Mouse (Mus musculus): ENCODE measurements at regions not wholly inside any gene's neighbourhood (a gene's known extent, or its start where the extent isn't known, plus 50 kb on each side); places are given as distances from the start of the nearest gene placed in this dataset.
"Not testable (repeated sequence)": the region's sequence is repeated elsewhere in the genome, so short reads cannot be mapped to it uniquely, and the experiment has no call there.

DNA sequence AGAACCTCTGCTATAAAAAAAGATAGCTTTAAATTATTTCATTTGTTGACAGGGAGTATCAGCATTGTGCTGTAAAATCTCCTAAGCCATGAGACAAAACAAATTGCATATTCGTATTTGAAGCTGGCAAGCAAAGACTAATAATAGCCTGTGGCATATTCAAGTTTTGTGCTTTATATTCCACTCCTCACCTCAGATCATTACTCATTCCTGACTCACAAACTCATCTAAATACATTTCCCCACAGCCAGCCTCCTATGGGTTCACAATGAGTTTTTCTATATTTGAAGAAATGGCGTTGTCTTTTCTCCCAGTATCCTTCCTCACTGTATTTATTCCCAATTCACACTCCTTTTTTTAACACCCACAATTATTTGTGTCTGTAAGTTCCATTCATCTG, 161.5 kb upstream of the Gm9972 start:
- H3K9ac ChIP-seq (replicated peaks; ENCODE audit: low read length), result no peak overlapping the region
- WGBS, result 88% methylated on average over 2 of the region's 2 CpGs
- H3K27me3 ChIP-seq (ENCODE audit: insufficient read depth, low read length), result no peaks in the 10 kb centered on the region
- H3K9me3 ChIP-seq (ENCODE audit: low read length), result no peaks in the 10 kb centered on the region
- H3K27ac ChIP-seq (ENCODE audit: low read length), result no peak overlapping the region
- ATAC-seq (ENCODE audit: low FRiP score, low TSS enrichment), result no peak
- no peak overlapping the region for H3K4me2 ChIP-seq (replicated peaks; ENCODE audit: low read depth, low read length)
- H3K4me1 ChIP-seq (ENCODE audit: insufficient read depth, low read length), result no peaks in the 10 kb centered on the region
- no peak overlapping the region for H3K4me3 ChIP-seq (ENCODE audit: low read length)
- H3K36me3 ChIP-seq (ENCODE audit: insufficient read depth, low read length), result no peaks in the 10 kb centered on the region

DNA sequence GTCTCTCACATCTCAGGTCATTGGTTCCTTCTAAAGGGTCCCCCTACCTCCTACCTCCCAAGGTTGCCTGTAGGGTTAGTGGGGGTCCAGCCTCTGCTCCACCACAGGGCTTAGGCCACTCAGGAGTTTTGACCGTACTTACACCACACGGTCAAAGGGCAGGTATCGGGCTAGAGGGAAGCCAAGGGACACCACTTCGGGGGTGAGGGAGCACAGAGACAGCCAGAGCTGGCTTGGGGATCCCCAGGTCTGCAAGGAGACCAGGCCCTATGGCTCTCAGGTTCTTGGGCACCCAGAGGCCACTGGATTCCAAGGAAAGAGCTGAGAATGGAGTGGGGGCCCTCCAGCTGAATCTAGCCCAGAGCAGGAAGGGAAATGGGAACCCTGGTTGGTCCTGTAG, 135.5 kb upstream of the Gm9972 start:
- H3K9ac ChIP-seq (replicated peaks; ENCODE audit: low read length), result no peak overlapping the region
- no peaks in the 10 kb centered on the region for H3K9me3 ChIP-seq (ENCODE audit: low read length)
- WGBS, result 96% methylated on average over 4 of the region's 4 CpGs
- H3K27me3 ChIP-seq (ENCODE audit: insufficient read depth, low read length), result no peaks in the 10 kb centered on the region
- no peak overlapping the region for H3K4me2 ChIP-seq (replicated peaks; ENCODE audit: low read depth, low read length)
- H3K4me3 ChIP-seq (ENCODE audit: low read length), result no peak overlapping the region
- ATAC-seq (ENCODE audit: low FRiP score, low TSS enrichment), result no peak
- no peaks in the 10 kb centered on the region for H3K4me1 ChIP-seq (ENCODE audit: insufficient read depth, low read length)
- no peaks in the 10 kb centered on the region for H3K36me3 ChIP-seq (ENCODE audit: insufficient read depth, low read length)
- no peak overlapping the region for H3K27ac ChIP-seq (ENCODE audit: low read length)

DNA sequence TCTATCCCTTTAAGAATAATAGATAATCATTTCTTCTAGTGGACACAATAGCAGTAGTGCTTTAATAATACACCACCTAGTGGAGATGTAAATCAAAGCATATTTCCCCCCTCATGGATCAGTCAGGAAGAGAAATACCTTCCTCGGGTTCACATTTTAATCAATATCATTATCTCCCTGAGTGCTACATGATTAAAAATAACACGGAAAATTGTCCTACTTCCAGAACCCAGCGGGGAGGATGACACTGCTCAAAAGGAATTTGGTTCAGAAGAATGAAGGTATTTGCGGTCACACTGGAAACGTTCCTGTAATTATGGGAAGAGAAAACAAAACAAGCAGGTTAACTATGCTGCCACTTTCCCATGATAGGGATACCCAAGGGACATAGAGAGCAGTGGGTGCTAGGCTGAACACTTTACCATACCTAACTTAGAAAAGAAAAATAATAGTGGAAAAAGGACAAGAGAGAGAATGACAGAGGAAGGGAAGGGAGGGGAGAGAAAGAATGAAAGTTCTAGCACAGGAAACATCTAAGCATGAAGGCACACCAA, 132.0 kb upstream of the Gm9972 start:
- no peaks in the 10 kb centered on the region for H3K27me3 ChIP-seq (ENCODE audit: insufficient read depth, low read length)
- H3K4me1 ChIP-seq (ENCODE audit: insufficient read depth, low read length), result no peaks in the 10 kb centered on the region
- no peak overlapping the region for H3K4me3 ChIP-seq (ENCODE audit: low read length)
- H3K9me3 ChIP-seq (ENCODE audit: low read length), result no peaks in the 10 kb centered on the region
- H3K4me2 ChIP-seq (replicated peaks; ENCODE audit: low read depth, low read length), result no peak overlapping the region
- H3K27ac ChIP-seq (ENCODE audit: low read length), result no peak overlapping the region
- no peak overlapping the region for H3K9ac ChIP-seq (replicated peaks; ENCODE audit: low read length)
- ATAC-seq (ENCODE audit: low FRiP score, low TSS enrichment), result no peak
- H3K36me3 ChIP-seq (ENCODE audit: insufficient read depth, low read length), result no peaks in the 10 kb centered on the region
- WGBS, result 73% methylated on average over 5 of the region's 5 CpGs

DNA sequence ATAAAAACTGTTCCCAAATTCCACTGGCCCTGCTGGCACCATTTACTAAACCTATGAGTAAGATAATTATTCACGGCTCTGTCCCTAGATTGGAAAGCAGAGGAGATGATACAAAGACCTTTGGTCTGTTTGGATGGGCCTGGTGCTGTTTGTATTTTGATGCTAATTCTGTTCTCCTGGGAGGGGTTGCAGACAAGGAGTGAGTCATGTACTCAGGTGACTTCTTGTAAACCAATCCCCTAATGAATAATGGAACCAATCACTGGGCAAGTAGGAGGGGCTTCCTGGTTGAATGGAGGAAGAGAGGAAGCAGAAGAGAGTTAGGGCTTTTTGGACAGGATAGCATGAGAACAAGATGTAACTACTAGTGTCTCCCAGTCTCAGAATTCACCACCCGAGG, 130.0 kb upstream of the Gm9972 start:
- Histone ChIP-seq H3K27me3 (ENCODE audit: insufficient read depth, low read length) (no peaks in the 10 kb centered on the region), H3K27ac (ENCODE audit: low read length) (no peak overlapping the region), H3K4me1 (ENCODE audit: insufficient read depth, low read length) (no peaks in the 10 kb centered on the region), H3K9me3 (ENCODE audit: low read length) (no peaks in the 10 kb centered on the region), H3K9ac (replicated peaks; ENCODE audit: low read length) (no peak overlapping the region), H3K4me3 (ENCODE audit: low read length) (no peak overlapping the region), H3K4me2 (replicated peaks; ENCODE audit: low read depth, low read length) (no peak overlapping the region), H3K36me3 (ENCODE audit: insufficient read depth, low read length) (no peaks in the 10 kb centered on the region)
- WGBS, result 89% methylated on average over 2 of the region's 2 CpGs
- ATAC-seq (ENCODE audit: low FRiP score, low TSS enrichment), result no peak

DNA sequence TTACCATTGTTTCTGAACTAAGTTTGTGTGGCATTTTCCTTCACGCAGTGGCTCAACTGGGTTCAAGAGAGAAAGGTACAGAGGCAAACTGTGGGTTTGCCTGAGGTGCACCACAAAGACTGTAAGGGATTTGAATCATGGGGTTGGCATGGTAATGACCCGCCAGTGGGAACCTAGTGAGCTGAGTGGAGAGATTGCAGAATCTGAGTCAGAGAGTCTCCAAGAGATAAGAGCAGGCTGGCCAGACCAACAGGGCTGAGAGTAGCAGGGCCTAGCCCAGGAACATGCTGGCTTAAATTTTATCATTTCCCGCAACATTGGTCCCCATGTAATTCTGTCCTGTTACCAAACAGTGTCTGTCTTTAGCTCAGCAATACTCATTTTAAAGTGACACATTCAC, 129.5 kb upstream of the Gm9972 start:
- ATAC-seq (ENCODE audit: low FRiP score, low TSS enrichment), result no peak
- no peak overlapping the region for H3K27ac ChIP-seq (ENCODE audit: low read length)
- no peak overlapping the region for H3K4me3 ChIP-seq (ENCODE audit: low read length)
- H3K27me3 ChIP-seq (ENCODE audit: insufficient read depth, low read length), result no peaks in the 10 kb centered on the region
- 86% methylated on average over 3 of the region's 3 CpGs for WGBS
- H3K4me2 ChIP-seq (replicated peaks; ENCODE audit: low read depth, low read length), result no peak overlapping the region
- H3K36me3 ChIP-seq (ENCODE audit: insufficient read depth, low read length), result no peaks in the 10 kb centered on the region
- H3K9me3 ChIP-seq (ENCODE audit: low read length), result no peaks in the 10 kb centered on the region
- H3K9ac ChIP-seq (replicated peaks; ENCODE audit: low read length), result no peak overlapping the region
- H3K4me1 ChIP-seq (ENCODE audit: insufficient read depth, low read length), result no peaks in the 10 kb centered on the region

DNA sequence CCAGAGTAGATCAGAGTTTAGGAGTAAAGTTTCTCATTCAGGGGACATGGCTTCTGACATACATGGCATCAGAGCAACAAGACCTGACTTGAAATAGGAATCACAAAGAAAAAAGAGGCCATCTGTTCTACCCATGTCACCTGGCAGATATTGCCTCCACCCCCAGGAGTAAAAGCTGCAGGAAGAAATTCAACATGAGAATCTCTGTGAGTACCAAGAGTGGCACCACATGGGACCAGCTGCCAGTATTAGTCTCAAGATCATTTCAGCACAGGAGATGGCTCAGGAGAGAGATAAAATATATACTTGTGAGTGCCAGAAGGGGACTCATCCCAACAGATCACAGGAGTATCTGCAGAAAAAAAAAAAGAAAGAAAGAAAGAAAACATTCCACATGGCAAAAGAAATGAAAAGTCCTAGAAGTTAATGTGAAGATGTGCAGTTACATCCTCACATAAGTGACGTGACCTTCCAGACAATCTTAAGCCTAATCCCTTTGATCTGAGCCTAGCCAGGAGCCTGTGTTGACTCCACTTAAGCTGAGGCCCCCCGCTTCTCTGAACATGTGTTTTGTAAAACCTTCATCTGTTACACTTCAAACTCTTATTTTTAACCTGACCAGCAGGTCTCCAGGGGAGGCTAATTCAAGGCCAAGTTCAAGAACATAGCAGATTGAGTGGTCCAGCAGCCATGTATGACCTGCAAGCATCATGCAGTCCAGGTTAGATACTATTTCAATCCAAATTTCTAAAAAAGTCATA, 118.9 kb upstream of the Gm9972 start:
- Histone ChIP-seq H3K4me2 (replicated peaks; ENCODE audit: low read depth, low read length) (no peak overlapping the region), H3K27ac (ENCODE audit: low read length) (no peak overlapping the region), H3K36me3 (ENCODE audit: insufficient read depth, low read length) (no peaks in the 10 kb centered on the region), H3K9ac (replicated peaks; ENCODE audit: low read length) (no peak overlapping the region), H3K4me3 (ENCODE audit: low read length) (no peak overlapping the region), H3K27me3 (ENCODE audit: insufficient read depth, low read length) (no peaks in the 10 kb centered on the region), H3K9me3 (ENCODE audit: low read length) (no peaks in the 10 kb centered on the region), H3K4me1 (ENCODE audit: insufficient read depth, low read length) (no peaks in the 10 kb centered on the region)
- no peak for ATAC-seq (ENCODE audit: low FRiP score, low TSS enrichment)
- WGBS, result 78% methylated on average over 2 of the region's 2 CpGs

DNA sequence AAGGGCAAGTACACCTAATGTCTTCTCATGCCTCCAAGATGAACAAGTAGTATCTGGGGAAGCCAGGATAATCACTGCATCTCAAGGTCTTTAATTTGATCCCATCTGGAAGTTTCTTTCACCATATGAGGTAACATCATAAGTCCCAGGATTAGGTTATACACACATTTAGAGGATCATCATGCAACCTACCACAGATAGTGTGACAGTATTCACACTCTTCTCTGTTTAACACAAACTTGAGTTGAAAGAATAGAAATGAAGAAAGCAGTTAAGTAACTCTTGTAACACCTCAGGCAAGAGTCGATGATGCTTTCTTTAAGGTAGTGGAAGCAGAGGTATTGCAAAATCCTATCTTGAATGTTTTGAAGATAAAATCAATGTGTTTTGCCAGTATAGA, 116.3 kb upstream of the Gm9972 start:
- ATAC-seq (ENCODE audit: low FRiP score, low TSS enrichment), result no peak
- Histone ChIP-seq H3K4me1 (ENCODE audit: insufficient read depth, low read length) (no peaks in the 10 kb centered on the region), H3K9ac (replicated peaks; ENCODE audit: low read length) (no peak overlapping the region), H3K27ac (ENCODE audit: low read length) (no peak overlapping the region), H3K9me3 (ENCODE audit: low read length) (no peaks in the 10 kb centered on the region), H3K4me3 (ENCODE audit: low read length) (no peak overlapping the region), H3K4me2 (replicated peaks; ENCODE audit: low read depth, low read length) (no peak overlapping the region), H3K27me3 (ENCODE audit: insufficient read depth, low read length) (no peaks in the 10 kb centered on the region), H3K36me3 (ENCODE audit: insufficient read depth, low read length) (no peaks in the 10 kb centered on the region)
- 95% methylated on average over 1 of the region's 1 CpGs for WGBS

DNA sequence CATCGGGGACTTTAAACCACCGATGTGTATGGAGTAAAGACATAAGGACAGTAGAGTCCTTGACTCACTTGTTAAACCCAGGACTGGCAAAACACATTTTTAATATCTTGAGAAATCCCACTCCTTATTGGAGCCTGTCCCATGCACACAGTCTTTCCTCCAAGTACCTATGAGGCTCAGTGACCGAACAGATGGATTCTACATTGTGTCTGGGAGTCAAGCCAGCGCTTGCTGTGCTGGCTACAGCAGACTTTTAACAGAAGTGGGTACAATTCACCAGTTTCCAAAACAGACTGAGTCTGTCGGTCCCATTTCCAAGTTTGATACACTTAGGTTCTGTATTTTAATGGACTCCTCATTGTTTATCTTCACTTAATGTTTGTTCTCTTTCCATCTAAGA, 108.4 kb upstream of the Gm9972 start:
- ATAC-seq (ENCODE audit: low FRiP score, low TSS enrichment), result no peak
- H3K27ac ChIP-seq (ENCODE audit: low read length), result no peak overlapping the region
- WGBS, result 88% methylated on average over 5 of the region's 5 CpGs

DNA sequence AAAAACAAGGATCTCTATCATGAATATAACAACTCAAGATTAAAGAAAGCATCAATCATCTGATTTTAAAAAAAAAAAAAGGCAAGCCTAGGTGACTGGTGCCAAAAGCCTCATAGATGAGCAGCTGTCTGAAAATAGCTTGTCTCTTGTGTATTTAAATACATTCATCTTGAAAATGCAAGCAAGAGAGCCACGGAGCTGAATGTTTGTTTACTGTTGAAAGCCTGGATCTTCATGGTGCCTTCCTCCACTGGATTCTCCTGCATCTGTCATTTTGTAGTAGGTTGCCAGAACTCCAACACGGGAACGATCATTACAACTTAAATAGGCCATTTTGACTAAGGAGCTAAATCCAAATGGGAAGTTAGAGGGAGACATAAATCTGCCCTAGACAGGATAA, 106.6 kb upstream of the Gm9972 start:
- Histone ChIP-seq H3K4me2 (replicated peaks; ENCODE audit: low read depth, low read length) (no peak overlapping the region), H3K27me3 (ENCODE audit: insufficient read depth, low read length) (no peaks in the 10 kb centered on the region), H3K4me1 (ENCODE audit: insufficient read depth, low read length) (no peaks in the 10 kb centered on the region), H3K4me3 (ENCODE audit: low read length) (no peak overlapping the region), H3K9ac (replicated peaks; ENCODE audit: low read length) (no peak overlapping the region), H3K36me3 (ENCODE audit: insufficient read depth, low read length) (no peaks in the 10 kb centered on the region), H3K27ac (ENCODE audit: low read length) (no peak overlapping the region), H3K9me3 (ENCODE audit: low read length) (no peaks in the 10 kb centered on the region)
- ATAC-seq (ENCODE audit: low FRiP score, low TSS enrichment), result no peak
- 59% methylated on average over 3 of the region's 3 CpGs for WGBS

More for the DNA sequence above, 108.4 kb upstream of the Gm9972 start:
- no peaks in the 10 kb centered on the region for H3K9me3 ChIP-seq (ENCODE audit: low read length)
- H3K4me1 ChIP-seq (ENCODE audit: insufficient read depth, low read length), result no peaks in the 10 kb centered on the region
- H3K4me2 ChIP-seq (replicated peaks; ENCODE audit: low read depth, low read length), result no peak overlapping the region
- no peaks in the 10 kb centered on the region for H3K27me3 ChIP-seq (ENCODE audit: insufficient read depth, low read length)
- no peak overlapping the region for H3K4me3 ChIP-seq (ENCODE audit: low read length)
- H3K9ac ChIP-seq (replicated peaks; ENCODE audit: low read length), result no peak overlapping the region
- H3K36me3 ChIP-seq (ENCODE audit: insufficient read depth, low read length), result no peaks in the 10 kb centered on the region

DNA sequence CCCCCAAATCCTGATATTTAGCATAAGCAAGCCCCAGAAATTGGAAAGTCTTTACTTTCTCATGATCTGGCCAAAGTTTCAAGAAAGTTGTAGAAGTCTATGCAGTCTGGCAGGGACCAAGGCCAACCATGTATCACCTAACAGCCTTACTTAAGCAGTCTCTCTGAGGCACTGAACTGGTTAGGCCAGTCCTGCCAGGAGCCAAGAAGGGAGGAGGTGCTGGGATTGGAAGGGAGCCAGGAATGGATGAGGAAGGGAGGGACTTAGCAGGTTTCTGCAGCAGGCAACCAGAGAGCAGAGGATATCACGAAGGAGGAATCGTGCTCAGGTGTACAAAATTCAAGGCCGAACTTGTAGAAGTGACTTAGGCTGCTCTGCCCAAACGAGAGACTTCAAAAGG, 96.3 kb upstream of the Gm9972 start:
- H3K9ac ChIP-seq (replicated peaks; ENCODE audit: low read length); H3K4me3 ChIP-seq (ENCODE audit: low read length); H3K36me3 ChIP-seq (ENCODE audit: insufficient read depth, low read length); H3K4me1 ChIP-seq (ENCODE audit: insufficient read depth, low read length); H3K27me3 ChIP-seq (ENCODE audit: insufficient read depth, low read length); H3K4me2 ChIP-seq (replicated peaks; ENCODE audit: low read depth, low read length); H3K9me3 ChIP-seq (ENCODE audit: low read length): not testable (repeated sequence)
- peak overlapping the region; percentile 68 for H3K27ac ChIP-seq (ENCODE audit: low read length)
- peak; percentile 93 for ATAC-seq (ENCODE audit: low FRiP score, low TSS enrichment)
- WGBS, result 78% methylated on average over 4 of the region's 4 CpGs

Measured in kidney, embryonic 16.5 days (tissue).